Comparison of ENCODE assay signal across 22 mouse cellular contexts in the genomic region with DNA sequence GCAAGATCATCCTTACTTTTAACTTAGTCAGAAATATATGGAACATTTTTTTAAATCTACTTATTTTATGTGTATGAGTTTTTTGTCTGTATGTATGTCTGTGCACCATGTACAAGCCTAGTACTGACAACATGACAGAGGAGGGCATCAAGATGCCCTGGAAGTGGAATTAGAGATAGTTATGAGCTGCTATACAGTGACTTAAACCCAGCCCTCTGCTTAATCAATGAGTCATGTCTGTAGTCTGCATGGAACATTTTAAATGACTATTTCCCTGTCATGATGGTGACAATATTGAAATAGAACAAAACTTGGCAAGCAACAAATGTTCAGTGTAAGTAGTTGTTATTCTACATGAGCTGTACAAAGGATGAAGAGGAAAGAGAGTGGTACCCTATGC.
A peak's percentile ranks its signal among the peaks of the same experiment; 100 is the strongest.
DNase-seq lines count a peak whose midpoint lies in the region; ATAC-seq and TF ChIP-seq lines count a peak whose summit lies in the region.
"Had no signal": no experiment of that assay in that cellular context is flagged by ENCODE, and none has a peak within 500 bp of the region (broad histone marks: within the 10 kb centered on the region; RNA-seq: fewer than 3 reads in every experiment).

No protein-coding gene starts in this region.

- H3K9ac ChIP-seq in midbrain, embryonic 15.5 days: no peak overlapping the region
- no peak overlapping the region for H3K9ac ChIP-seq in midbrain, postnatal 0 days (replicated peaks; ENCODE audit: low read length, poor library complexity, severe bottlenecking)
- H3K9ac ChIP-seq: embryonic facial prominence, embryonic 12.5 days; forebrain, embryonic 12.5 days; heart, embryonic 13.5 days; limb, embryonic 13.5 days; liver, embryonic 12.5 days had no signal

- peak overlapping the region; percentile 72; the same call in 1 of the 2 replicates for H3K27ac ChIP-seq in midbrain, embryonic 15.5 days
- no peak overlapping the region for H3K27ac ChIP-seq in midbrain, postnatal 0 days (ENCODE audit: low read depth, low read length)
- H3K27ac ChIP-seq: embryonic facial prominence, embryonic 12.5 days; heart, adult 2 months; limb, embryonic 13.5 days; liver, embryonic 12.5 days had no signal

- H3K4me3 ChIP-seq in midbrain, embryonic 15.5 days: no peak overlapping the region
- no peak overlapping the region for H3K4me3 ChIP-seq in midbrain, postnatal 0 days (ENCODE audit: low read depth, low read length)
- H3K4me3 ChIP-seq: embryonic facial prominence, embryonic 12.5 days; forebrain, embryonic 12.5 days; heart, adult 2 months; heart, embryonic 13.5 days; limb, embryonic 13.5 days; liver, embryonic 12.5 days; myocyte had no signal

- DNase-seq in frontal cortex, postnatal 10 days (ENCODE audit: low spot score in 2 of 2): no peak
- no peak for DNase-seq in midbrain, postnatal 0 days (ENCODE audit: low spot score)
- DNase-seq in induced T-regulatory cell, adult 2 months (ENCODE audit: low read depth): peak; percentile 76
- DNase-seq in adrenal gland, postnatal 25 days: no peak
- no peak for DNase-seq in kidney, adult 11 months
- DNase-seq: cerebellum, adult 11-12 months; gastrocnemius, postnatal 36 days; heart, adult 2 months; heart, postnatal 14 days; kidney, postnatal 25 days; lung, adult 18-20 months; lung, postnatal 10 days had no signal

- H3K4me1 ChIP-seq in midbrain, embryonic 15.5 days: peaks cover 44% of the 10 kb centered on the region
- H3K4me1 ChIP-seq in midbrain, postnatal 0 days (ENCODE audit: insufficient read depth, low read length): peaks cover 13% of the 10 kb centered on the region; the same call in 1 of the 2 replicates

- peak; percentile 36 for ATAC-seq in frontal cortex, adult (ENCODE audit: low TSS enrichment)
- ATAC-seq in midbrain, embryonic 15.5 days (replicated peaks): no peak
- no peak for ATAC-seq in midbrain, postnatal 0 days (ENCODE audit: low FRiP score)
- ATAC-seq: intestine, embryonic 16.5 days; liver, embryonic 12.5 days had no signal

- H3K9me3 ChIP-seq in midbrain, embryonic 15.5 days: no peaks in the 10 kb centered on the region
- no peaks in the 10 kb centered on the region for H3K9me3 ChIP-seq in midbrain, postnatal 0 days (ENCODE audit: low read length)
- H3K9me3 ChIP-seq: embryonic facial prominence, embryonic 12.5 days; forebrain, embryonic 12.5 days; heart, embryonic 13.5 days; limb, embryonic 13.5 days; liver, embryonic 12.5 days had no signal

- no peaks in the 10 kb centered on the region; the same call in 1 of the 2 replicates for H3K36me3 ChIP-seq in midbrain, embryonic 15.5 days (replicated peaks)
- H3K36me3 ChIP-seq in midbrain, postnatal 0 days (ENCODE audit: insufficient read depth, low read length): peaks cover 6% of the 10 kb centered on the region
- H3K36me3 ChIP-seq: liver, embryonic 12.5 days had no signal

- no peak overlapping the region for H3K4me2 ChIP-seq in midbrain, embryonic 15.5 days
- no peak overlapping the region for H3K4me2 ChIP-seq in midbrain, postnatal 0 days (ENCODE audit: low read depth, low read length, poor library complexity, severe bottlenecking)
- H3K4me2 ChIP-seq: embryonic facial prominence, embryonic 12.5 days; limb, embryonic 13.5 days; liver, embryonic 12.5 days; midbrain, embryonic 11.5 days had no signal

- H3K27me3 ChIP-seq in midbrain, embryonic 15.5 days (replicated peaks): no peaks in the 10 kb centered on the region
- no peaks in the 10 kb centered on the region for H3K27me3 ChIP-seq in midbrain, postnatal 0 days (ENCODE audit: insufficient read depth, low read length)
- H3K27me3 ChIP-seq: embryonic facial prominence, embryonic 12.5 days; forebrain, embryonic 12.5 days; heart, embryonic 13.5 days; limb, embryonic 13.5 days; liver, embryonic 12.5 days had no signal

- TF ChIP-seq CTCF in midbrain, postnatal 0 days (IDR thresholded peaks at IDR 0.05): no peak
